Mouse (Mus musculus): ENCODE measurements at regions not wholly inside any gene's neighbourhood (a gene's known extent, or its start where the extent isn't known, plus 50 kb on each side); places are given as distances from the start of the nearest gene placed in this dataset.

DNA sequence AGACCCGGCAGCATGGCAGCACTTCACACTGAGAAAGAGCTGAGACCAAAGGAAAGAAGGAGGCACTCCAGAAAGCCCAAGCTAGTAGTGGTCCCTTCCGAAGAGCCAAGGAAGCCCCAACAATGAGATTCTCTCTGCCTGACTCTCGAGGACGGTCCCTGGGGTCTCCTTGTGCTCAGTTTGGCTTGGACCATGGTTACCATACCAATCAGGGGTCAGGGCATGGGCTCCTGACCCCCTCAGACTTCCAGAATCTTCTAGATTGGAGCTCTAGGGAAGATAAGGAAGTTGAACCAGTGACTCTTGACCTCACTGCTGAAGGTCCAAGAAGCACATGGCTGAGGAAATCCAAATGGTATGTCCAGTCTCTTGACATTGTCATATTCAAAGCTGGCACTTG is 53.0 kb upstream of the Cplx2 start:
- no peak for DNase-seq (ENCODE audit: low spot score in 2 of 2)

DNA sequence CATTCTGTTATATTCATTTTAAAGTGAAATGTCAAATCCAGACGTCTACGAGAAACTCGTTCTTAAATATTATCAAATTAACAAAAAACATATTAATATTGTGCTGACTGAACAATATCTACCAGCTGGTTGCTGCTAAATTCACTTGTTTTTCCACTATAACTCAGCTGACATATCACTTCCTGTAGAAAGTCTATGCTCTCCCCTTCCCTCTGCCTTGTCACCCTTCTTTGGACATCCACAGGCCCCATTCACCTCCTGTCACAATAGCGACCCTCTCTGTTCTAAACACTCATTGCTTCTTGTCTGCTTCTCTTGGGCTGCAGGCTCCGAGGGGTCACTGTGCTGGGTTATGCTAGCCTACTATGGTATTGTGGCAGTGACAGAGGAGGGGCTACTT is 52.5 kb upstream of the Cplx2 start:
- no peak for DNase-seq (ENCODE audit: low spot score in 2 of 2)

- no peak for DNase-seq (ENCODE audit: low spot score in 2 of 2)
These were observed 50.9 kb upstream of the Cplx2 start for GRCm38 (mm10) chr13:54320212-54320611.

DNA sequence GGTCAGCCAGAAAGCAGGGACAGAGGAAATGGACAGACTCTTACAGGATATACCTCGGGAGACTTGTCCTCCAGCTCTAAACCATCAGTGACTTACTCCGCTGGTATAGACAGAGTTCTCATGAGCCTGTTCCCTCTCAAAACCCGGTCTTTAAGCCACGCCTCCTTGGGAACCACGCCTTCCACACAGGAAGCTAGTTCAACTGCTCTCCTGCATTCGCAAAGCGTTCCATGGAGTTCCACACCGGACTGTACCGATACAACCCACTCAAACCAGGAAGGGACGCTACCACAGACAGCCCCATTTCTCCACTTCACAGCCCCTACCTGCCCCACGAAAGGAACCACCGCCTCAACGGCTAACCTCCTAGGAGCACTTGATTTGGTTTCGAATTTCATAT is 50.1 kb upstream of the Cplx2 start:
- DNase-seq (ENCODE audit: low spot score in 2 of 2): no peak
